Mouse (Mus musculus): ENCODE measurements around the gene Prss12. TPM values are rescaled to one million over a fixed set of nuclear protein-coding genes. Genes with fewer than 3 reads are reported as not detected.
A peak's percentile ranks its signal among the peaks of the same experiment; 100 is the strongest.

Prss12 gene
- 0.31 and 0.43 TPM in 2 replicates for polyA plus RNA-seq (2012; rRNA removed)

- Histone ChIP-seq H3K36me3 (ENCODE audit: control insufficient read depth, insufficient read depth, low read length) (no peaks in the 10 kb centered on the region), H3K27ac (ENCODE audit: control insufficient read depth, insufficient read depth, low read depth, low read length) (no peak within 1 kb of the TSS)
Measured at GRCm38 (mm10) chr3:123446708-123447537, at the start of gene Prss12. Gene Prss12 (plus strand): TSS chr3:123446913.

DNA sequence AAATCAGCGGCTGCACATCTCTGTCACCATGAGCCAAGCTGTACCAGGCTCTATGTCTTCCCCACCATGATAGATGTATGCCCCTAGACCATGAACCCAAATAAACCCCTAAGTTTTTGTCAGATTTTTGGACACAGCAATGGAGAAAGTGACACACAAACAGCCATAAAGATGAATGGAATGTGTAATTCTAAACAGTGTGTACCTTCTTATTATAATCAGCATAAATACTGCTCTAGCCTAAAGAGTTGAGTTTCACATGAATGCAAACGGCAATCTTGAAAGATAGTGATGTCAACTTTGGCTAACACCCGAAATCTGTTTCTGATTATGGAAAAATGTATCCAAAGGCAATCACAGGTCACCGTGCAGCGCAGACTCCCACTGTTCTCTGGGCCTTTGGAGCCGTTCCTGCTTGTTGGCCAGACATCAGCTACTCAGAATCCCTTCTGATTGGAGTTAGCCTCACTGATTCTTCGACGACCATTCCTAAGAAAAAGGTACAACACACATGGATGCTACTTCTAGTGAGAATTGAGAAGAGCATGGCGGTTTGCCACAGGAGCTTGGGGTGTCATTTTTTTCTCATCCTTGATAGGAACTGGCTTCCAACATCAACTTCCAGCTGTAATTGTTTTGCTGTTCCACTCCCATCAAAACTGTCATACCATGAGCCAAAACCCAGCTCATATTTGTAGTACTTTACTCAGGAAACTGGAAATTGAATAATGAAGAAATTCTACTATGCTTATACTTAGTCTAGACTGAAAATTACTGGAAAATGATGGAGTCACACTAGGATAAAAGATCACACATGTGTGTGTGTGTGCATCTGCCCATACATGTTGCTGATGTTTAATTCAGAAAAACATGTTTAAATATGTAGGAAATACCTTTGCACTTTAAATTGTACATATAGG, 48.9 kb upstream of the Prss12 start:
- Histone ChIP-seq H3K36me3 (ENCODE audit: control insufficient read depth, insufficient read depth, low read length) (no peaks in the 10 kb centered on the region), H3K27ac (ENCODE audit: control insufficient read depth, insufficient read depth, low read depth, low read length) (no peak overlapping the region), H3K4me1 (ENCODE audit: control insufficient read depth, insufficient read depth, low read length) (no peaks in the 10 kb centered on the region), H3K27me3 (ENCODE audit: control insufficient read depth, insufficient read depth, low read length) (no peaks in the 10 kb centered on the region), H3K4me3 (ENCODE audit: control insufficient read depth, low read depth, low read length) (no peak overlapping the region)
- TF ChIP-seq POLR2A (IDR thresholded peaks at IDR 0.05; ENCODE audit: control insufficient read depth, low read depth, low read length) (no peak), CTCF (IDR thresholded peaks at IDR 0.05; ENCODE audit: control insufficient read depth, insufficient read depth, insufficient replicate concordance, low read depth, low read length) (no peak)

More at GRCm38 (mm10) chr3:123446708-123447537, at the start of gene Prss12:
- Histone ChIP-seq H3K4me3 (ENCODE audit: control insufficient read depth, low read depth, low read length) (peak within 1 kb of the TSS; percentile 32), H3K4me1 (ENCODE audit: control insufficient read depth, insufficient read depth, low read length) (peaks cover 10% of the 10 kb centered on the region), H3K27me3 (ENCODE audit: control insufficient read depth, insufficient read depth, low read length) (no peaks in the 10 kb centered on the region)
- TF ChIP-seq CTCF (IDR thresholded peaks at IDR 0.05; ENCODE audit: control insufficient read depth, insufficient read depth, insufficient replicate concordance, low read depth, low read length): no peak
- no peak for TF ChIP-seq POLR2A (IDR thresholded peaks at IDR 0.05; ENCODE audit: control insufficient read depth, low read depth, low read length)

DNA sequence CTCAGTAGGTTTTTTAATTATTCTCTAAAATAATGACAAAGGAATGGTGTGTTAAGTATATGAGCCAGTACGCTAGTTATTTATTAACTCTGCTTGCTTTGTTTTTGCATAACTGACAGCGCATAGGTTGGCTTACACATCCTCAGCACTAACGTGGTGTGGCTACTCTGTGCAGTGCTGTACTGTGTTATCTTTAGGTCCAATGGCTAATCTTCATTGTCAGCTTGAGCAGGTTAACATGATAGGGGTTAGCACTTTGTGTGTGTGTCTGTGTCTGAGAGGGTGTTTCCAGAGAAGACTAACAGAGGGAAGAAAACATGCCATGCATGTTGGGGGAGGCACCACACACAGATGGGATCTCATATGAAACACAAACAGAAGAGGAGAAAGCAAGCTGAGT, 41.8 kb upstream of the Prss12 start:
- H3K27ac ChIP-seq (ENCODE audit: control insufficient read depth, insufficient read depth, low read depth, low read length): no peak overlapping the region
- H3K4me3 ChIP-seq (ENCODE audit: control insufficient read depth, low read depth, low read length): no peak overlapping the region
- no peak for TF ChIP-seq CTCF (IDR thresholded peaks at IDR 0.05; ENCODE audit: control insufficient read depth, insufficient read depth, insufficient replicate concordance, low read depth, low read length)
- TF ChIP-seq POLR2A (IDR thresholded peaks at IDR 0.05; ENCODE audit: control insufficient read depth, low read depth, low read length): no peak
- no peaks in the 10 kb centered on the region for H3K4me1 ChIP-seq (ENCODE audit: control insufficient read depth, insufficient read depth, low read length)
- H3K36me3 ChIP-seq (ENCODE audit: control insufficient read depth, insufficient read depth, low read length): no peaks in the 10 kb centered on the region
- H3K27me3 ChIP-seq (ENCODE audit: control insufficient read depth, insufficient read depth, low read length): no peaks in the 10 kb centered on the region

- no peak for TF ChIP-seq CTCF (IDR thresholded peaks at IDR 0.05; ENCODE audit: control insufficient read depth, insufficient read depth, insufficient replicate concordance, low read depth, low read length)
- no peak for TF ChIP-seq POLR2A (IDR thresholded peaks at IDR 0.05; ENCODE audit: control insufficient read depth, low read depth, low read length)
- H3K27me3 ChIP-seq (ENCODE audit: control insufficient read depth, insufficient read depth, low read length): no peaks in the 10 kb centered on the region
- H3K4me3 ChIP-seq (ENCODE audit: control insufficient read depth, low read depth, low read length): no peak overlapping the region
Measured at GRCm38 (mm10) chr3:123411821-123412578, 34.7 kb upstream of the Prss12 start.

GRCm38 (mm10) chr3:123413173-123413572, 33.5 kb upstream of the Prss12 start:
- no peaks in the 10 kb centered on the region for H3K36me3 ChIP-seq (ENCODE audit: control insufficient read depth, insufficient read depth, low read length)
- H3K4me3 ChIP-seq (ENCODE audit: control insufficient read depth, low read depth, low read length): no peak overlapping the region
- no peaks in the 10 kb centered on the region for H3K4me1 ChIP-seq (ENCODE audit: control insufficient read depth, insufficient read depth, low read length)
- TF ChIP-seq POLR2A (IDR thresholded peaks at IDR 0.05; ENCODE audit: control insufficient read depth, low read depth, low read length) (no peak), CTCF (IDR thresholded peaks at IDR 0.05; ENCODE audit: control insufficient read depth, insufficient read depth, insufficient replicate concordance, low read depth, low read length) (no peak)
- H3K27me3 ChIP-seq (ENCODE audit: control insufficient read depth, insufficient read depth, low read length): no peaks in the 10 kb centered on the region
- no peak overlapping the region for H3K27ac ChIP-seq (ENCODE audit: control insufficient read depth, insufficient read depth, low read depth, low read length)

More at GRCm38 (mm10) chr3:123411821-123412578, 34.7 kb upstream of the Prss12 start:
- Histone ChIP-seq H3K36me3 (ENCODE audit: control insufficient read depth, insufficient read depth, low read length) (no peaks in the 10 kb centered on the region), H3K27ac (ENCODE audit: control insufficient read depth, insufficient read depth, low read depth, low read length) (no peak overlapping the region), H3K4me1 (ENCODE audit: control insufficient read depth, insufficient read depth, low read length) (no peaks in the 10 kb centered on the region)

DNA sequence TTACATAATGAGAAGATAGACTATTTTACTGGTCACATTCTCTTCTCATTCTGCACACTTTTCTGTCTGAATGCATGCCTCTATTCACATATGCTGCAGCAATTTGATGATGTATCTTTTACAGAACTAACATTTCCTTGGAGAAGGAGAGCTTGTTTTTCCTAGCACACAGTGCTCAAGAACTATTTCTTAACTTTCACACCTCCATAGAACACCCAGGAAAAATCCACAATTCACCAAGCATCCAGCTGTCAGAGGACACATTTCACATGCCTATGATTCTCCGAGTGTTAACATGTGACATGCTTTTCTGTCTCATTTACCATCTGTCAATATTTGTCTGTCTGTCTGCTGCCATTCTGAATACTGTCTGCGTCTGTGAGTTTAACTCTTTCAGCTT, 21.1 kb upstream of the Prss12 start:
- H3K27me3 ChIP-seq (ENCODE audit: control insufficient read depth, insufficient read depth, low read length): no peaks in the 10 kb centered on the region
- no peak for TF ChIP-seq POLR2A (IDR thresholded peaks at IDR 0.05; ENCODE audit: control insufficient read depth, low read depth, low read length)
- no peak for TF ChIP-seq CTCF (IDR thresholded peaks at IDR 0.05; ENCODE audit: control insufficient read depth, insufficient read depth, insufficient replicate concordance, low read depth, low read length)
- H3K4me1 ChIP-seq (ENCODE audit: control insufficient read depth, insufficient read depth, low read length): peaks cover 3% of the 10 kb centered on the region
- no peak overlapping the region for H3K4me3 ChIP-seq (ENCODE audit: control insufficient read depth, low read depth, low read length)
- H3K36me3 ChIP-seq (ENCODE audit: control insufficient read depth, insufficient read depth, low read length): no peaks in the 10 kb centered on the region
- no peak overlapping the region for H3K27ac ChIP-seq (ENCODE audit: control insufficient read depth, insufficient read depth, low read depth, low read length)
